Mouse (Mus musculus) MEL (cell line): ENCODE measurements at regions not wholly inside any gene's neighbourhood (a gene's known extent, or its start where the extent isn't known, plus 50 kb on each side); places are given as distances from the start of the nearest gene placed in this dataset.

Experiments used
- DNase-seq: peaks from one replicate; pipeline ENCODE4 v3.0.0; 2011; ENCODE audit warnings: low read depth, low spot score
- H3K27ac ChIP-seq: 2 replicates; pipeline ENCODE4 v1.5.1; 2012; ENCODE audit warnings: low read depth, mild to moderate bottlenecking, control low read depth, low read length, moderate library complexity; ENCODE audit not compliant: control insufficient read depth
- H3K27me3 ChIP-seq, 2 experiments: fragments of 150-350 bp in 1 of 2; sonication (generic) in 1 of 2; 2 replicates each; pipeline ENCODE4 v1.6.1; 2012; ENCODE audit warnings: low read length in 2 of 2, mild to moderate bottlenecking in 2 of 2, improper control_type of control experiment in 1 of 2, moderate library complexity in 1 of 2; ENCODE audit not compliant: insufficient read depth in 2 of 2, control insufficient read depth in 1 of 2
- H3K36me3 ChIP-seq, 2 experiments: 2 replicates each; pipeline ENCODE4 v1.6.1; 2012 to 2014; ENCODE audit warnings: low read length in 2 of 2, improper control_type of control experiment in 1 of 2, inconsistent platforms in 1 of 2, mild to moderate bottlenecking in 1 of 2; ENCODE audit not compliant: insufficient read depth in 2 of 2, control insufficient read depth in 1 of 2
- H3K4me1 ChIP-seq, 2 experiments: fragments of 150-350 bp in 1 of 2; sonication (generic) in 1 of 2; 2 replicates each; pipeline ENCODE4 v1.6.1; 2012; ENCODE audit warnings: low read length in 2 of 2, improper control_type of control experiment in 1 of 2, mild to moderate bottlenecking in 1 of 2; ENCODE audit not compliant: insufficient read depth in 2 of 2, control insufficient read depth in 1 of 2
- H3K4me3 ChIP-seq, 2 experiments: fragments of 150-350 bp in 1 of 2; sonication (generic) in 1 of 2; 2 replicates each; pipeline ENCODE4 v1.5.1; 2012; ENCODE audit warnings: low read depth in 2 of 2, low read length in 2 of 2, mild to moderate bottlenecking in 2 of 2, moderate library complexity in 2 of 2, control low read depth in 1 of 2, improper control_type of control experiment in 1 of 2; ENCODE audit not compliant: control insufficient read depth in 1 of 2, insufficient read depth in 1 of 2
- H3K79me2 ChIP-seq: 2 replicates; pipeline ENCODE4 v1.6.1; 2012; ENCODE audit warnings: mild to moderate bottlenecking, low read length, moderate library complexity; ENCODE audit not compliant: control insufficient read depth, poor library complexity, insufficient read depth
- H3K9ac ChIP-seq: 2 replicates; pipeline ENCODE4 v1.6.1; 2012; ENCODE audit warnings: low read depth, mild to moderate bottlenecking, control low read depth, low read length, moderate library complexity; ENCODE audit not compliant: control insufficient read depth, poor library complexity, severe bottlenecking
- H3K9me3 ChIP-seq: fragments of 150-350 bp; sonication (generic); replicated peaks from 2 replicates; pipeline ENCODE4 v1.6.1; 2012; ENCODE audit warnings: mild to moderate bottlenecking, low read length, improper control_type of control experiment, moderate library complexity; ENCODE audit not compliant: insufficient read depth
- CHD1 ChIP-seq: IDR thresholded peaks from 2 replicates; pipeline ENCODE4 v1.6.1; 2012; ENCODE audit warnings: low read depth, mild to moderate bottlenecking, inconsistent platforms, low read length, improper control_type of control experiment
- CHD2 ChIP-seq: IDR thresholded peaks from 2 replicates; pipeline ENCODE4 v1.6.1; 2011; ENCODE audit warnings: low read length, improper control_type of control experiment
- E2F4 ChIP-seq: IDR thresholded peaks from 2 replicates; pipeline ENCODE4 v1.6.1; 2011; ENCODE audit warnings: low read depth, low read length, improper control_type of control experiment, borderline replicate concordance
- ETS1 ChIP-seq: IDR thresholded peaks from 2 replicates; pipeline ENCODE4 v1.6.1; 2012; ENCODE audit warnings: low read depth, mild to moderate bottlenecking, inconsistent platforms, low read length, improper control_type of control experiment, moderate library complexity
- GATA1 ChIP-seq: IDR thresholded peaks from 2 replicates; pipeline ENCODE4 v1.6.1; 2011; ENCODE audit warnings: low read depth, low read length, improper control_type of control experiment
- HCFC1 ChIP-seq: IDR thresholded peaks from 2 replicates; pipeline ENCODE4 v1.6.1; 2012; ENCODE audit warnings: low read depth, mild to moderate bottlenecking, inconsistent platforms, low read length, improper control_type of control experiment, moderate library complexity
- JUND ChIP-seq: IDR thresholded peaks from 2 replicates; pipeline ENCODE4 v1.6.1; 2011; ENCODE audit warnings: low read depth, mild to moderate bottlenecking, improper control_type of control experiment, low read length
- MAFK ChIP-seq: IDR thresholded peaks from 2 replicates; pipeline ENCODE4 v1.6.1; 2011; ENCODE audit warnings: low read depth, mild to moderate bottlenecking, low read length, improper control_type of control experiment, borderline replicate concordance
- MEF2A ChIP-seq: IDR thresholded peaks from 2 replicates; pipeline ENCODE4 v1.6.1; 2014; ENCODE audit warnings: low read depth, mild to moderate bottlenecking, inconsistent platforms, low read length, improper control_type of control experiment; ENCODE audit not compliant: poor library complexity, insufficient replicate concordance, severe bottlenecking; ENCODE audit errors: extremely low read depth
- MYB ChIP-seq: IDR thresholded peaks from 2 replicates; pipeline ENCODE4 v1.6.1; 2011; ENCODE audit warnings: mild to moderate bottlenecking, low read depth, low read length, improper control_type of control experiment
- MYC ChIP-seq: IDR thresholded peaks from 2 replicates; pipeline ENCODE4 v1.6.1; 2011; ENCODE audit warnings: low read depth, mild to moderate bottlenecking, low read length, improper control_type of control experiment, moderate library complexity
- POLR2AphosphoS2 ChIP-seq: IDR thresholded peaks from 2 replicates; pipeline ENCODE4 v1.6.1; 2011; ENCODE audit warnings: low read length, improper control_type of control experiment
- POLR2AphosphoS5 ChIP-seq: IDR thresholded peaks from 2 replicates; pipeline ENCODE4 v1.6.1; 2012; ENCODE audit warnings: low read depth, borderline replicate concordance, mild to moderate bottlenecking, inconsistent platforms, low read length, moderate library complexity, mixed read lengths
- RAD21 ChIP-seq: IDR thresholded peaks from 2 replicates; pipeline ENCODE4 v1.6.1; 2011; ENCODE audit warnings: mild to moderate bottlenecking, low read depth, low read length, improper control_type of control experiment
- SIN3A ChIP-seq: IDR thresholded peaks from 2 replicates; pipeline ENCODE4 v1.6.1; 2012; ENCODE audit warnings: low read length, improper control_type of control experiment, inconsistent platforms
- SMC3 ChIP-seq: IDR thresholded peaks from 2 replicates; pipeline ENCODE4 v1.6.1; 2011; ENCODE audit warnings: low read depth, low read length, improper control_type of control experiment
- TAL1 ChIP-seq: IDR thresholded peaks from 2 replicates; pipeline ENCODE4 v1.6.1; 2012; ENCODE audit warnings: mild to moderate bottlenecking, inconsistent platforms, low read length, moderate library complexity, mixed read lengths
- ZC3H11A ChIP-seq: IDR thresholded peaks from 2 replicates; pipeline ENCODE4 v1.6.1; 2012; ENCODE audit warnings: low read depth, mild to moderate bottlenecking, inconsistent platforms, low read length, improper control_type of control experiment
- ZKSCAN1 ChIP-seq: IDR thresholded peaks from 2 replicates; pipeline ENCODE4 v1.6.1; 2012; ENCODE audit warnings: low read depth, mild to moderate bottlenecking, inconsistent platforms, low read length, improper control_type of control experiment, moderate library complexity
- ZMIZ1 ChIP-seq: IDR thresholded peaks from 2 replicates; pipeline ENCODE4 v1.6.1; 2012; ENCODE audit warnings: low read depth, mild to moderate bottlenecking, inconsistent platforms, low read length, improper control_type of control experiment, moderate library complexity

GRCm38 (mm10) chr13:78451333-78452070, 251.9 kb upstream of the Nr2f1 start:
- Histone ChIP-seq H3K4me3 (no peak overlapping the region), H3K27me3 (no peaks in the 10 kb centered on the region), H3K79me2 (no peaks in the 10 kb centered on the region), H3K9me3 (no peaks in the 10 kb centered on the region), H3K4me1 (no peaks in the 10 kb centered on the region), H3K27ac (no peak overlapping the region), H3K36me3 (no peaks in the 10 kb centered on the region), H3K9ac (no peak overlapping the region)
- DNase-seq, result no peak
- TF ChIP-seq ZKSCAN1, result no peak
- TF ChIP-seq MYC, result no peak
- no peak for TF ChIP-seq MYB
- no peak for TF ChIP-seq JUND
- no peak for TF ChIP-seq MAFK
- no peak for TF ChIP-seq SIN3A
- no peak for TF ChIP-seq POLR2AphosphoS2
- no peak for TF ChIP-seq ZMIZ1
- no peak for TF ChIP-seq TAL1
- no peak for TF ChIP-seq ZC3H11A
- TF ChIP-seq HCFC1, result no peak
- no peak for TF ChIP-seq E2F4
- TF ChIP-seq GATA1, result no peak
- TF ChIP-seq POLR2AphosphoS5, result no peak

GRCm38 (mm10) chr13:78446726-78447031, 247.1 kb upstream of the Nr2f1 start:
- no peak for DNase-seq
- Histone ChIP-seq H3K27me3 (no peaks in the 10 kb centered on the region), H3K4me1 (no peaks in the 10 kb centered on the region), H3K9ac (no peak overlapping the region), H3K27ac (no peak overlapping the region), H3K9me3 (no peaks in the 10 kb centered on the region), H3K79me2 (no peaks in the 10 kb centered on the region), H3K4me3 (no peak overlapping the region), H3K36me3 (no peaks in the 10 kb centered on the region)
- TF ChIP-seq TAL1, result no peak
- no peak for TF ChIP-seq CHD1
- no peak for TF ChIP-seq CHD2
- TF ChIP-seq SMC3, result no peak
- no peak for TF ChIP-seq JUND
- no peak for TF ChIP-seq ZKSCAN1
- no peak for TF ChIP-seq POLR2AphosphoS2
- TF ChIP-seq MYB, result no peak
- no peak for TF ChIP-seq HCFC1
- TF ChIP-seq RAD21, result no peak
- TF ChIP-seq MEF2A, result no peak
- no peak for TF ChIP-seq ETS1
